Mouse (Mus musculus): ENCODE measurements around the gene Nucks1. TPM values are rescaled to one million over a fixed set of nuclear protein-coding genes. Genes with fewer than 3 reads are reported as not detected.

Nucks1 gene
- polyA plus RNA-seq, 1 experiment, result 11.3 TPM

- Histone ChIP-seq H3K4me1 (ENCODE audit: control insufficient read depth, insufficient read depth, low read length) (no peaks in the 10 kb centered on the region), H3K4me3 (replicated peaks; ENCODE audit: extremely low read depth, low read depth, low read length) (no peak overlapping the region)
- no peak for DNase-seq
- TF ChIP-seq POLR2A (IDR thresholded peaks at IDR 0.05; ENCODE audit: borderline replicate concordance, extremely low read depth, low read depth, low read length), result no peak
- WGBS, result 61% methylated on average over 2 of the region's 2 CpGs
Observed at GRCm38 (mm10) chr1:131983806-131984205, 73.5 kb downstream of the Nucks1 start.

Other genes starting within 250 kb of the Nucks1 start
- 7.4 and 8.4 TPM in 2 replicates for gene Rab7b, start 221.8 kb upstream of the Nucks1 start, polyA plus RNA-seq (2012; rRNA removed)
- gene Slc26a9, start 166.5 kb upstream of the Nucks1 start, polyA plus RNA-seq (2012; rRNA removed), result 25.6 and 38.8 TPM in 2 replicates
- gene Pm20d1, start 113.2 kb upstream of the Nucks1 start, polyA plus RNA-seq (2012; rRNA removed), result 1.8 and 2.6 TPM in 2 replicates
- 48.5 and 61.2 TPM in 2 replicates for gene Slc41a1, start 83.0 kb upstream of the Nucks1 start, polyA plus RNA-seq (2012; rRNA removed)
- 22.2 and 31.5 TPM in 2 replicates for gene Rab29, start 43.3 kb upstream of the Nucks1 start, polyA plus RNA-seq (2012; rRNA removed)
- 14.0 and 14.2 TPM in 2 replicates for gene Slc45a3, start 52.4 kb downstream of the Nucks1 start, polyA plus RNA-seq (2012; rRNA removed)
- 27.0 and 39.9 TPM in 2 replicates for gene Elk4, start 97.1 kb downstream of the Nucks1 start, polyA plus RNA-seq (2012; rRNA removed)
- gene Mfsd4a, start 157.5 kb downstream of the Nucks1 start, polyA plus RNA-seq (2012; rRNA removed), result 5.0 and 6.1 TPM in 2 replicates
- 32.8 and 34.0 TPM in 2 replicates for gene Cdk18, start 229.2 kb downstream of the Nucks1 start, polyA plus RNA-seq (2012; rRNA removed)